Mouse (Mus musculus): ENCODE results near the gene Cntln.
A peak's percentile ranks its signal among the peaks of the same experiment; 100 is the strongest.

Cntln gene

GRCm38 (mm10) chr4:84884111-84884538, at the start of gene Cntln:
Gene Cntln, plus strand, starts transcription at chr4:84884309.
- DNase-seq (ENCODE audit: low spot score in 2 of 2), result peak; percentile 74 to 76

- no peak for DNase-seq (ENCODE audit: low spot score in 2 of 2)
Measured at GRCm38 (mm10) chr4:84836979-84837378, 47.1 kb upstream of the Cntln start.

- no peak for DNase-seq (ENCODE audit: low spot score in 2 of 2)
Measured at GRCm38 (mm10) chr4:84838545-84838944, 45.6 kb upstream of the Cntln start.

DNA sequence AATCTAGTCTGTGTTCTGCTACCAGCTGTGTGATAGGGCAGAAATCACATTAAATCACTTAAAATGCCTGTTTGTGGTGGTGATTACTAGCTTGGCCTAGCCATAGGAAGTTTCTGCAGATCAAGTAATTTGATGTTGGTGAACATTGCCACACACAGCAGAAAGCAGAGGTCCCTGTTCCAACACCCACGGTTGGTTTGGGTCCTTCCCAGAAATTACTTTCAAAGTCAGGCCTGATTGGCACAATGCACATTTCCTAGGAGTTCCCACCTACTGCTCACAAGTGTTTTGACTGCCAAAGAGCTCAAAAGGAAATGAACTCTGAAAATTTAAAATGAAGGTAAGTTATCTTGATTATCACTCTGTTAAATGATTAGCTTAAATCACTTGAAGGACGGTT, 44.6 kb upstream of the Cntln start:
- no peak for DNase-seq (ENCODE audit: low spot score in 2 of 2)

DNA sequence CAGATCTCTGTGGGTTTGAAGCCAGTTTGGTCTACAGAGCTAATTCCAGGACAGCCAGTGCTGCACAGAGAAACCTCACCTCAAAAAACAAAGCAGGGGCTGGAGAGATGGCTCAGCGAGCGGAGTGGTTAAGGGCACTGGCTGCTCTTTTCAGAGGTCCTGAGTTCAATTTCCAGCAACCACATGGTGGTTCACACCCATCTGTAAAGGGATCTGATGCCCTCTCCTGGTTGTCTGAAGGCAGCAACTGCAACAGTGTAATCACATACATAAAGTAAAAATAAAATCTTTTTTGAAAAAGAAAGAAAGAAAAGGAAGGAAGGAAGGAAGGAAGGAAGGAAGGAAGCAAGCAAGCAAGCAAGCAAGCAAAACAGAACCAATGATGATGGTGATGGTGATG, 26.5 kb upstream of the Cntln start:
- no peak for DNase-seq (ENCODE audit: low spot score in 2 of 2)

- DNase-seq (ENCODE audit: low spot score in 2 of 2), result no peak
Measured at GRCm38 (mm10) chr4:84876347-84876746, 7.8 kb upstream of the Cntln start.

GRCm38 (mm10) chr4:84883646-84884045, 463 bp upstream of the Cntln start:
- no peak for DNase-seq (ENCODE audit: low spot score in 2 of 2)

GRCm38 (mm10) chr4:84884539-84885270, 596 bp downstream of the Cntln start:
- peak; percentile 9 to 14 for DNase-seq (ENCODE audit: low spot score in 2 of 2)

- no peak for DNase-seq (ENCODE audit: low spot score in 2 of 2)
Measured at GRCm38 (mm10) chr4:84885271-84885540, 1.1 kb downstream of the Cntln start.

DNA sequence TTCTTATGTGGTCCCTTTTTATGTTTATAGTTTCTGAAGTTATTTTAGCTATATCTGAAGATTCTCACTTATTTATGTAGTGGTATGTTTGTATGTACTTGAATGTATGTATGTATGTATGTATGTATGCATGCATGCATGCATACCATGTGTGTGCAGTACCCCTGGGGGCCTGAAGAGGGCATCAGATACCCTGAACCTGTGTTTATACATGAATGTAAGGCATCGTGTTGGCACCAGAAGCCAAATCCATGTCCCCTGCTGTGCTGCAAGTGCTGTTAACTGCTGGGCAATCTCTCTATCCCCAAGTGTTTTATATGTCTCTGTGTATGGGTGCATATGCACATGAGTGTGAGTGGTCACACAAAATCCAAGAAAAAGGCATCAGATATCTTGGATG, 34.3 kb downstream of the Cntln start:
- DNase-seq (ENCODE audit: low spot score in 2 of 2), result no peak

GRCm38 (mm10) chr4:84934342-84934929, 50.3 kb downstream of the Cntln start:
- DNase-seq (ENCODE audit: low spot score in 2 of 2), result no peak

- DNase-seq (ENCODE audit: low spot score in 2 of 2), result no peak
Measured at GRCm38 (mm10) chr4:84942059-84942458, 58.0 kb downstream of the Cntln start.

DNA sequence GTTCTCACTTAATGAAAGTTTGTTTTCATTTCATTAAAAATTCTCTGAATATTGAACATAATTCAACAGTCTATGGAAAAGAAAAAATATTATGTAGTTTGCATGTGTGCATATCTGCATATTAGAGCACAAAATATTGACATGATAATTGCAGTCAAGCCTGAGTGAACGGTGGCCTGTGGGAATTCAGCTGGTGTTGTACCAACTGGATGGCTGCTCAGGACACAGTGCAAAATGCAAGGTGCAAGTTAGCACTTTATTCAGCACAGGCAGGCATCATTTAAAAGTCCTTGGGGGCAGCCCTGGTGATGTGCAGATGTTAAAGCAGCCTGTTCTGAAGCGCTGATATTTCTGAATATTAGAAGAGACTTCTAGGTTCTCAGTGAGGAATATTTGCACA, 58.5 kb downstream of the Cntln start:
- DNase-seq (ENCODE audit: low spot score in 2 of 2), result no peak

GRCm38 (mm10) chr4:84944100-84944499, 60.0 kb downstream of the Cntln start:
- DNase-seq (ENCODE audit: low spot score in 2 of 2), result no peak

GRCm38 (mm10) chr4:84946450-84946849, 62.3 kb downstream of the Cntln start:
- no peak for DNase-seq (ENCODE audit: low spot score in 2 of 2)

GRCm38 (mm10) chr4:84976875-84977646, 93.0 kb downstream of the Cntln start:
- no peak for DNase-seq (ENCODE audit: low spot score in 2 of 2)

DNA sequence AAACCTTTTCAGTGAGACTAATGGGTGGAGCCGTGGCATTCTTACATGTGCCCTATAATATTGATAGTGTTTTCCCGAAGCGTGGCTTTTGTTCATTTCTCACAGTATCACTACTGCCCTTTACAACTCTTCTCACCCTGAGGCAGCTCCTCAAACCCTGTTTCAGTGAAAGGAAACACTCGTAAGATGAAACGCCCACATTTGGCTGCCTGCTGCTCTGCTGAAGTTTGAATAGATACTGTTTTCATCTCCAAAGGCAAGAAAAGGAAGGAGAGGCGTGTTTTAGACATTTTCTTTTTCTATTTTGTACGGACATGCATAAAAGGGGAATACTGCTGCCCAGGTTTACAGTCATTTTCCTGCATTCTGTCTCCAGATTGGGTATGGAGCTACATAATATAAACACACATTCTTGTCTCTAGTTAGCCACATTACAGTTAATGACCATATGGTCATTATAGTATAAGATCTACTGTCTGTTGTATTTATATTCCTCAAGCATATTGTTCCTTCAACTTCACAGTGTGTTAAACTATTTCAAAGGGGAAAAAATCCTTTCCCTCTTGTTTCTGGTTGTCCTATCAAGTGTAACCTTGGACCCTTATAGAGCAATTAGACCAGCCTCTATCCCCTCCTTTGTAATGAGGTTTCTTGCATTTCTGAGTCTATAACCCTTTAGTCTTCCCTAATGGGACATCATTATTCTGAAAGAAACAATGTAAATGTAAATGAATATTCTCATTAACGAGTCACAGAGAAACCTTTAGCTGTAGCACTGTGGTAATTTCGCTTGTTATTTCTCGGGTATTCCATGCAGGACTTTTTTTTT, 111.6 kb downstream of the Cntln start:
- DNase-seq (ENCODE audit: low spot score in 2 of 2), result no peak

DNA sequence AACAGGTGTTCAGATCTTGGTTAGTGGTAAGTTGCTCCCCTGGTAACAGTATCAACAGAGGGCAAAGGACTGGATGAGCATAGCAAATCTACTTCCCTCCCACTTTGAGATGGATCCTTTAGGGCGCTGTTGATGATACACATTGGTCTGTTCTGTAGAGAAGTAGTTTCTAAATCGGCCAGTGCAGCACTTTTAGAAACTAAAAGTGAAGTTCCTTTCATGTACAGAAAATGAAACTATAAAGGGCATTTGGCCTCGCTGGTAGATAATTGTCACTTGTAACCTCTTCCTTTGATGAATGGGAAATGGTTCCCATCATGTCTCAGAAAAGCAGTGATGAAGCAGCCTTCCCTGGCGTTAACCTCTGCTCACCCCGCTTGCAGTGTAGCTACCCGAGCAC, 121.5 kb downstream of the Cntln start:
- DNase-seq (ENCODE audit: low spot score in 2 of 2), result peak in 1 of 2 experiments; percentile 9

- no peak for DNase-seq (ENCODE audit: low spot score in 2 of 2)
Measured at GRCm38 (mm10) chr4:85006789-85007188, 122.7 kb downstream of the Cntln start.

DNA sequence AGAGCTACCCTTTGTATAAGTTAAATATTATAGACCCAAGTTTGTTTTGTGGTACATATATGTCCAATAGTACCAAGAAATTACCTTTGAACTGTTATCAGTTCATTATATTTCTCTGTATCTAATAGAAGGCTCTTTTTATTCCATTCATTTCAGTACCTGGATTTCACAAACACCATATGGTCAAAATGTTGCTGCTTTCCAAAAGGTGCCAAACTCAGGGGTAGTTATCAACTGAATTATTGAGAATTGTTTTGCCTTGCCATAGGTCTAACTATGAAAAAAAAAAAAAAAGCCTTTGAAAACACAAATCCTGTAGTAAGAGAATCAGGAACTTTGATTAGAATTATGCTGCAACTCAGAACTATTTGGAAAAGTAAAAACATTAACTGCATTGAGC, 126.7 kb downstream of the Cntln start:
- DNase-seq (ENCODE audit: low spot score in 2 of 2), result no peak

- DNase-seq (ENCODE audit: low spot score in 2 of 2), result no peak
Measured at GRCm38 (mm10) chr4:85045748-85046147, 161.6 kb downstream of the Cntln start.

- no peak for DNase-seq (ENCODE audit: low spot score in 2 of 2)
Measured at GRCm38 (mm10) chr4:85049933-85050553, 165.9 kb downstream of the Cntln start.
